Mouse (Mus musculus): ENCODE measurements at regions not wholly inside any gene's neighbourhood (a gene's known extent, or its start where the extent isn't known, plus 50 kb on each side); places are given as distances from the start of the nearest gene placed in this dataset.

DNA sequence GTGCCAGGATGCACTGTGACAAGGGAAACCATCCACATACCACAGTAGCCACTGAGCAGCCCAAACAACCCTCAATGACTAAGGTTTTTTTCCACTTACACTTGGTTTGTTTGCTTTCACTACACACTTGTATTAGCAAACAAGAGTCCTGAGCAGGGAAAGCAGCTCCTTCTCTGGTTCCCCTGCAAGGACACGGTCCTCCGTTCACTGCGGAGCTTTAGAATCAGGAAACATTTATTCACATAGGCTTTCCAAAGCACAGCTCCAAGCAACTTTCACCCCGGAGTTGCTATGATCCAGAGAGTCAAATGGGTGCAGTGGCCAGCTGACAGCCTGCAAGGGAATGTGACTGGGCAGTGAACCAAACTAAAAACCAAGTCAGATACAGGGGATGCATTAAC, 186.8 kb upstream of the Lpp start:
- Histone ChIP-seq H3K9me3 (replicated peaks) (no peaks in the 10 kb centered on the region), H3K27me3 (ENCODE audit: low read depth, poor library complexity, severe bottlenecking) (no peaks in the 10 kb centered on the region), H3K27ac (replicated peaks) (no peak overlapping the region), H3K36me3 (no peaks in the 10 kb centered on the region), H3K4me3 (no peak overlapping the region), H3K4me1 (peaks cover 8% of the 10 kb centered on the region)
- WGBS: 79% methylated on average over 4 of the region's 4 CpGs
- no peak for DNase-seq (ENCODE audit: low spot score)

DNA sequence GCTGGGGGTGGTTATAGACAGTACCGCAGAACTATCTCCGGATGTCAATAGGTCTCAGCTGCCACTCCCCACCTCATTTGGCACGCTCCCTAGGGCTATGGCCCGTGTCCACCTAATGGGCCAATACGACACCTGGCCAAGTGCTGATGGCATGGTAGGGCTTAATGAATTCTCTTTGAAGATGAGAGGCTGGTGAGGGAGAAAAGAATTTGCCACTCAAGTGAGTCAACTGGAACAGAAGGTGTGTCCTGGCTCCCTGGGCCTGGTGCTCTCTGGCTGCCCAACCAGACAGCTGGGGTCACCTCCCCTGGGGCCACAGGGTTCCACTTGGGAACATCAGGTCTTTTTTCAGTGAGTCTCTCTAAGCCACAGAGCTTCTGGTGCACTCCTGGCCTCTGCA, 187.7 kb upstream of the Lpp start:
- Histone ChIP-seq H3K27me3 (ENCODE audit: low read depth, poor library complexity, severe bottlenecking) (no peaks in the 10 kb centered on the region), H3K27ac (replicated peaks) (no peak overlapping the region), H3K4me3 (no peak overlapping the region), H3K36me3 (no peaks in the 10 kb centered on the region), H3K4me1 (peaks cover 8% of the 10 kb centered on the region), H3K9me3 (replicated peaks) (no peaks in the 10 kb centered on the region)
- no peak for DNase-seq (ENCODE audit: low spot score)
- WGBS: 83% methylated on average over 5 of the region's 5 CpGs

DNA sequence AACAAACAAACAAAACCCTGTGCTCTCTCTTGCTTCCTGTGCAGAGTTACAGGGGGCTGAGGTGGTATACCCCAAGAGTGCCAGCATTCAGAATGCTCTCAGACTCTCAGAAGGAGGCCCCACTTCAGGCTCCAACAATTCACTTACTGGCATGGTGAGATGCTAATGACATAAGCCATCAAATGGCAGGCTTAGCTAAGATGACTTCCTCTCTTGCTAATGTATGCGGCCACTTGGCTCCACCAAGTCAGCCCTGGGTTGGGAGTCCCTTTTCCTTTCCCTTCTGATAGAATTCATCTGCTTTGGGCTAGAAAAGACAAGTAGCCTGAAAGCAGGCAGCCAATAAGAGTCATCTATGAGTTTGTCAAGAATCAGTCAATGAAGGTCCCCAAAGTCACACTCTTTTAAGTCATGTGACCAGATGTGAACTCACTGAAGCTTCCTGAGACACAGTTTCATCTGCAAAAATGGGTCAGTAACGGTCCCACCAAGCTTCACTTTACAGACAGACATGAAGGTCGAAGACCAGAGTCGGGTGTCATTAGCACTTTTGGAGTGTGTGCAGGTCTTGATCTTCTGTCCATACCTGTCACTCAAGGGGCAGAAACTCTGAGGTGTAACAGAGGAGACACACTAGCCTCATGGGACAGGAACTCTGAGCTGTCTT, 189.1 kb upstream of the Lpp start:
- H3K4me3 ChIP-seq: no peak overlapping the region
- H3K27me3 ChIP-seq (ENCODE audit: low read depth, poor library complexity, severe bottlenecking): no peaks in the 10 kb centered on the region
- H3K4me1 ChIP-seq: peaks cover 8% of the 10 kb centered on the region
- H3K9me3 ChIP-seq (replicated peaks): no peaks in the 10 kb centered on the region
- H3K27ac ChIP-seq (replicated peaks): no peak overlapping the region
- DNase-seq (ENCODE audit: low spot score): no peak
- no peaks in the 10 kb centered on the region for H3K36me3 ChIP-seq
- 92% methylated on average over 4 of the region's 4 CpGs for WGBS

DNA sequence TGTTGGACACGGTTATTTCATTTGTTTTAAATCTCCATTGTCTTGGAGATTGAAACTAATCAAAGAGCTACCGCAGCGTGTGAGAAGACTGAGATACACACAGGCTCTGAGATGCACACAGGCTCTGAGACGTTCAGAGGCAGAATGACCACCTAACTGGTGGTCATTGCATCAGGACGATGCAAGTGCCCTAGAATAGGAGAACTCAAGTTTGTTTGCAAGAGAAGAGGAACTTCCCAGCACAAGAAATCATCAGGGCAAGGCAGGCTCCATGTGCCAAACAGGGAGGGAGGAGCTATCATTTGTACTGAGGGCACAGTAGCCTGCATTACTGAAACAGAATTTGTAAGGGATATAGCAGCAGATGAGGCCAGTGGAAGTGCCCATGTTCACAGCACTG, 190.7 kb upstream of the Lpp start:
- Histone ChIP-seq H3K4me3 (no peak overlapping the region), H3K36me3 (no peaks in the 10 kb centered on the region), H3K9me3 (replicated peaks) (no peaks in the 10 kb centered on the region), H3K27ac (replicated peaks) (no peak overlapping the region), H3K4me1 (peaks cover 8% of the 10 kb centered on the region), H3K27me3 (ENCODE audit: low read depth, poor library complexity, severe bottlenecking) (no peaks in the 10 kb centered on the region)
- WGBS: 88% methylated on average over 5 of the region's 5 CpGs
- no peak for DNase-seq (ENCODE audit: low spot score)

DNA sequence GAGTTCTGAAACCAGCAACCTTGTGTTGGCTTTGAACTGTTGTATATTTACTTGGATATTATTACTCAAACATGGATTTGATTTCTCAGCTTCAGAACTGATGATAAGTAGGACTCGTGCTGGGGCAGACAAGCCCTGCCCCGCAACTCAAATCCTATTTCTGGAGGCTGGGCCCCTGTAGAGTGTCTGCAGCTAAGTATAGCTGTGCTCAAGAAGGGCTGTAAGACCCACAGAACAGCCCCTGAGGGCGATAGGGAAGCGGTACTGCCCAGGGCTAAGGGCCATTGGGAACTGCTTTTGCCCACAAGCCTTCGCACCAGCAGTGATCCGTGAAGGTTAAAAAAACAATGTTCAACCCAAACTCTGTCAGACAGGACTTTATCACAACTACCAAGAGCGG, 191.9 kb upstream of the Lpp start:
- DNase-seq (ENCODE audit: low spot score): no peak
- Histone ChIP-seq H3K36me3 (no peaks in the 10 kb centered on the region), H3K9me3 (replicated peaks) (no peaks in the 10 kb centered on the region), H3K27ac (replicated peaks) (no peak overlapping the region), H3K27me3 (ENCODE audit: low read depth, poor library complexity, severe bottlenecking) (no peaks in the 10 kb centered on the region), H3K4me1 (peaks cover 8% of the 10 kb centered on the region), H3K4me3 (no peak overlapping the region)
- WGBS: 81% methylated on average over 7 of the region's 7 CpGs

DNA sequence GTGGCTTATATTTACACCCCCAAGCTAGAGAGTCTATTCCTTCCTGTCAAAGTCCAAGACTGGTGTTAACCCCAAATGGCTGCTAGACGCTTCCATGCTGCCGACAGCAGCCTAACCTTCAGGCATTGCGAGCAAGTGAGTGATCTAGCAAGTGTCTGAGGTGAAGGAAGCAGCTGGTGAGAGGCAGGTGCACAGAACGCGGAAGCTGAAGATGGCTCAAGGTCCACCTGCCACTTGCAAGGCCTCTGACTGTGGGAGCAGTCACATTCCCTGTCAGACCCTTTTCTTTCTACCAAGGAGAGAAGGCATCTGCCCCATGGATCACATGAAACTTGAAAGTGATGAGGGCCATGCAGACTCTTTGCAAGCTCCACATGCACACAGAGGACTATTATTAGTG, 193.1 kb upstream of the Lpp start:
- no peaks in the 10 kb centered on the region for H3K9me3 ChIP-seq (replicated peaks)
- 92% methylated on average over 5 of the region's 5 CpGs for WGBS
- H3K4me1 ChIP-seq: no peaks in the 10 kb centered on the region; the same call in 1 of the 2 replicates
- DNase-seq (ENCODE audit: low spot score): no peak
- no peaks in the 10 kb centered on the region for H3K27me3 ChIP-seq (ENCODE audit: low read depth, poor library complexity, severe bottlenecking)
- H3K36me3 ChIP-seq: no peaks in the 10 kb centered on the region
- H3K27ac ChIP-seq (replicated peaks): no peak overlapping the region
- H3K4me3 ChIP-seq: no peak overlapping the region

DNA sequence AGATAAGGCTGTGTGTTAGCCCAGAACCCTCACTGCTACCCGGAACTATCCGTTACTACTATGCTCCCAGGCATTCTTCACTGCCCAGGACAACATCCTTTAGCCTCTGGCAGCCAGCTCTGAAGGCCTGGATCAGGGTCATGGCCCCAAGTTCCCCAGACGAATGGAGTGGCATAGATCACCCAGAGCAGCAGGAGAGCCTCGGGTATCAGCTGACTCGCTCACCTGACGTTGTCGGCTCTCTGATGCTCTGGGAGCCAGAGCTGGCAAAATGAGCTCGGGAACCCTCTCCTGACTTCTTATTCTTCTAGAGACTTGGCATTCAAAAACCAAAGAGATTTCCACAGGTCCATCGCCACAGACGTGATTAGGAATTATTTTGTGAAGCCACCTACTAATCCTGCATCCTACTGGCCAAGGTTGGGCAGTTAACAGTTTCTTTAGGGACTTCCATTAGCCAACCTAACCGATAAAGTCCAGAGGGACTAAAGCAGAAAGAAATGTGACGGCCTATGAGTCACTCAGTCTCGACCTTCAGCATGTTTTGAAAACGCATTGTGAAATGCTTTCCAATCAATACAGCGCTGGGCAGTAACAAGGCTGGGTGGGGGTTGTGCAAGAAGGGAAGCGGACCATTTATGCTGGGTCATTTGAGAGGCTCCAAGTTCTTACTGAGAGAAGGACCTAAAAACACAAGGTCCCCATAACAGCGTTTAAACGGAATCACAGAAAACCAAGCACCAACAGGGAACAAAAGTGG, 193.7 kb upstream of the Lpp start:
- no peak overlapping the region for H3K4me3 ChIP-seq
- H3K36me3 ChIP-seq: no peaks in the 10 kb centered on the region
- DNase-seq (ENCODE audit: low spot score): no peak
- 87% methylated on average over 18 of the region's 18 CpGs for WGBS
- no peaks in the 10 kb centered on the region for H3K9me3 ChIP-seq (replicated peaks)
- H3K4me1 ChIP-seq: no peaks in the 10 kb centered on the region
- H3K27ac ChIP-seq (replicated peaks): no peak overlapping the region
- no peaks in the 10 kb centered on the region for H3K27me3 ChIP-seq (ENCODE audit: low read depth, poor library complexity, severe bottlenecking)

DNA sequence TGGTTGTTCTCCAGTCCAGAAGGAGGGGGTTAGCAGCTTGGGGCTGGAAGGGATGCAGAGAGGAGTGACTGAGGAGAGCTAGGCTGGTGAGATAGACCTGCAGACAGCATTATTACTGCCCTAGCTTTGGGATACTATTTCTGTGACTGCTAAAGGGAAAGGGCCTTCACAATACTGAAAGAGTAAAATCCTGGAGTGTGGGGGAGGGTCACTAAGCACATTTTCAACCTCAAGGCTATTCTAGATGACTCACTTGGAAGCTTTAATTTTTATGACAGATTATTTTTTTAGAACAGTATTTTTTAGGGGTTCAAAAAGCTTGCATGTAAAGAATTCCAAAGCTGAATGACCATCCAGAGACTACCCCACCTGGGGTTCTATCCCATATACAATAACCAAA, 195.0 kb upstream of the Lpp start:
- Histone ChIP-seq H3K9me3 (replicated peaks) (no peaks in the 10 kb centered on the region), H3K4me3 (no peak overlapping the region), H3K27me3 (ENCODE audit: low read depth, poor library complexity, severe bottlenecking) (no peaks in the 10 kb centered on the region), H3K4me1 (no peaks in the 10 kb centered on the region), H3K36me3 (no peaks in the 10 kb centered on the region), H3K27ac (replicated peaks) (no peak overlapping the region)
- no peak for DNase-seq (ENCODE audit: low spot score)

DNA sequence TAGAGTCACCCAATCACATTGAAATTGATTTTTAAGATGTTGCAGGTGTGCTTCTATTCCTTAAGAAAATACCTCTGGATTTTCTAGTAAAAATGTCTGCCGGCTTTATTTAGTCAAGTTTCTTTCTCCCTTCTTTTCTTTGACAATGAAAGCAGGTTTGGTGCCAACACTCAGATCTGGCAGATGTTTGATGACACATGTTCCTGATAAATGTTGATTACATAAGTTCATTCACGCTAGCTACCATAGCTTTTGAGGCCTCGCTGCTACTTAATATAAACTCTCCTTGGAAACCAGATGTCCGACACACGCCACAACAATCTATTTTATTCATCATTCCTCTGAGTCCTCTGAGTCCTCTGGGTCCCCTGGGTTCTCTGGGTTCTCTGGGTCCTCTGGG, 195.7 kb upstream of the Lpp start:
- WGBS: 91% methylated on average over 5 of the region's 5 CpGs
- DNase-seq (ENCODE audit: low spot score): no peak
- H3K4me3 ChIP-seq: no peak overlapping the region
- no peaks in the 10 kb centered on the region for H3K4me1 ChIP-seq
- H3K36me3 ChIP-seq: no peaks in the 10 kb centered on the region
- H3K27ac ChIP-seq (replicated peaks): no peak overlapping the region
- no peaks in the 10 kb centered on the region for H3K27me3 ChIP-seq (ENCODE audit: low read depth, poor library complexity, severe bottlenecking)
- H3K9me3 ChIP-seq (replicated peaks): no peaks in the 10 kb centered on the region

DNA sequence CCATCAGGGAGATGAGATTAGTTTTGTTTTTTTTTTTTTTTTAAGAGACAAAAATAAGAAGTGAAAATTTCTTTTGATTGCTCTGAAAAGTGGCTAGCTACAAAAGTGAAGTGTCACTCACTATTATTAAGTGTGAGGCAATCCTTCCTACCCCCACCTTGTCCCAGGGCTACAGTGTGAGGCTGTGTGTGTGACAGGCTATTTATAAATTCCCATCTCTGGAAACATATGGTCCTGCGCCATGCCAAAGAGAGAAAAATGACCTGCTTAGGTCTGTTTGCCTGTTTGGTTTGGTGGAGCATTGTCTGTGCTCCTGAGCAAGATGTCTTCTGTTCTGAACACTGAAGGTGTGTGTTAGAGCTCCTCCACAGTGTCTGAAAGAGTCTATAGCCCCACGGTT, 199.4 kb upstream of the Lpp start:
- 92% methylated on average over 2 of the region's 2 CpGs for WGBS
- H3K4me3 ChIP-seq: no peak overlapping the region
- no peak overlapping the region for H3K27ac ChIP-seq (replicated peaks)
- no peaks in the 10 kb centered on the region for H3K27me3 ChIP-seq (ENCODE audit: low read depth, poor library complexity, severe bottlenecking)
- no peaks in the 10 kb centered on the region for H3K9me3 ChIP-seq (replicated peaks)
- H3K36me3 ChIP-seq: no peaks in the 10 kb centered on the region
- no peak for DNase-seq (ENCODE audit: low spot score)
- H3K4me1 ChIP-seq: no peaks in the 10 kb centered on the region

DNA sequence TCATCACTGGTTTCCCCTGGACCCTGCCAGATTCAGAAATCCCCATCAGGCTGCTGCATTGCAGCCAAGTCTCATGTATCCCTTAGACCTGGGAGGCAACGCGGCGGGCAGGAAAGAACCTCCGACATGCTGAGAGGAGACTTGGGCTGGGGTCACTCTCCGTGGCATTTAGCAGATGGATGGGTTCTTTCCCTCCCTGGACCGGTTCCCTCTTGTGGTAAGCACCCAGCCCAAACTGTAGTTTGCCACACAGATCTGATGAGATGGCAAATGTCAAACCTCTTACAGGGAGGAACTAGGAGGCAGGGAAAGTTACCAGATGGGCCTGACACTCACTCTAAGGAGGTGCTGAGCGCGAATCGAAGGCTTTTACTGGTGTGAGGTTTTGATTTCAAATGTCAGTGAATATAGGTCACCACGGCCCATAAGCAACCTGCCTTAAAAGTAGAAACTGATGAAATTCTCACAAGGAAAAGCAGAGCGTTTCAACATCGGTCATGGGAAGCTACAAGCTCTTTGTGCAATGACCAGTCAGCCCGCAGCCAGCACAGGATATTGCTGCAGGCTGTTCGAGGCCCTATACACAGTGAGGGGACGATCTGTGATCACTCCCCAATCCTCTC, 199.9 kb upstream of the Lpp start:
- H3K27ac ChIP-seq (replicated peaks): no peak overlapping the region
- H3K36me3 ChIP-seq: no peaks in the 10 kb centered on the region
- H3K9me3 ChIP-seq (replicated peaks): no peaks in the 10 kb centered on the region
- H3K27me3 ChIP-seq (ENCODE audit: low read depth, poor library complexity, severe bottlenecking): no peaks in the 10 kb centered on the region
- 84% methylated on average over 15 of the region's 15 CpGs for WGBS
- H3K4me3 ChIP-seq: no peak overlapping the region
- no peak for DNase-seq (ENCODE audit: low spot score)
- H3K4me1 ChIP-seq: no peaks in the 10 kb centered on the region

DNA sequence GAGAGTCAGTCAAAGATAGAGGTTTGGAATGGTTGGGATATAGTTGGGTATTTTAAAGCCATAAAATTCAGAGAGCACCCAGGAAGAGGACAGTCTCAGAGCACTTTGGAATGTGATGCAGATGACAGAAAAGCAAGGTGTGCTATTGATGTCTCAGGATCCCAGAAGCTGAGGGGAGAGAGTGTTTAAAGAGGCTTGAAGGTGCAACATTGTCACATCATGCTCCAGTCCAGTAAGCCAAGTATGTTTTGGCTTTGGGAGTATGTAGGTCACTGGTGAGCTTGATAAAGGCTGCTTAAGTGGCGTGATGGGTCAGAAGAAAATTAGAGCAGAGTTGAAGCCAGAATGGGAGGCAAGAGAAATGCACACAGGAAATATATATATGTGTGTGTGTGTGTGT, 201.3 kb upstream of the Lpp start:
- H3K4me1 ChIP-seq: no peaks in the 10 kb centered on the region
- H3K4me3 ChIP-seq: no peak overlapping the region
- H3K27me3 ChIP-seq (ENCODE audit: low read depth, poor library complexity, severe bottlenecking): no peaks in the 10 kb centered on the region
- H3K36me3 ChIP-seq: no peaks in the 10 kb centered on the region
- no peak for DNase-seq (ENCODE audit: low spot score)
- 87% methylated on average over 1 of the region's 1 CpGs for WGBS
- H3K9me3 ChIP-seq (replicated peaks): no peaks in the 10 kb centered on the region
- no peak overlapping the region for H3K27ac ChIP-seq (replicated peaks)

DNA sequence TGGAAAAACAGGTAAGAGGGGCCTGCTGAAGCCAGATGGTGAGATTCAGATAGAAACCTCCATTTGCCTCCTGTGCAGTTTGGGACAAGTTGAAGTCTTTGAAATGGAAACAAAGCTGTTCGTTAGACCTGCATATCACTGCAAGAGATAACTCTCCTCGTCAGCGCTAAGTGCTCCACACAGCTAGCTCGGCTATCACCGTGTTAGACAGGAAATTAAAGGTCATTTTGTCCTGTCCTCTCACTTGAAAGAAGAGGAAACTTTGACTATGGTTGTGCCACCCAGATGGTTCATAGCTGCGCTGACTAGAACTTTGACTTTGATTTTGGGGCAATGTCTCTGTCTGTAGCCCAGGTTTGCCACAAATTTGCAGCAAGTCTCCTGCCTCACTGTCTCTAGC, 198.5 kb upstream of the Bcl6 start:
- no peak for DNase-seq (ENCODE audit: low spot score)
- H3K4me3 ChIP-seq: no peak overlapping the region
- H3K9me3 ChIP-seq (replicated peaks): no peaks in the 10 kb centered on the region
- peaks cover 6% of the 10 kb centered on the region; the same call in 1 of the 2 replicates for H3K4me1 ChIP-seq
- no peak overlapping the region for H3K27ac ChIP-seq (replicated peaks)
- H3K27me3 ChIP-seq (ENCODE audit: low read depth, poor library complexity, severe bottlenecking): no peaks in the 10 kb centered on the region
- no peaks in the 10 kb centered on the region for H3K36me3 ChIP-seq
- WGBS: 75% methylated on average over 6 of the region's 6 CpGs

All from midbrain, embryonic 10.5 days (tissue).